Comparison of ENCODE assay signal across 8 mouse cellular contexts in genomic region chr17:14165934-14166610, GRCm38 (mm10). TPM values are rescaled to one million over a fixed set of nuclear protein-coding genes. Genes with fewer than 3 reads are reported as not detected.
DNase-seq lines count a peak whose midpoint lies in the region; ATAC-seq and TF ChIP-seq lines count a peak whose summit lies in the region.

No protein-coding gene starts in this region.

- no peak for TF ChIP-seq EP300 in ES-Bruce4 (IDR thresholded peaks at IDR 0.05; ENCODE audit: insufficient read depth, low read depth, low read length)

- peaks cover 20% of the 10 kb centered on the region; the same call in 1 of the 2 replicates for H3K4me1 ChIP-seq in kidney, adult 2 months (ENCODE audit: control insufficient read depth, insufficient read depth, low read length)
- peaks cover 20% of the 10 kb centered on the region for H3K4me1 ChIP-seq in ES-Bruce4 (ENCODE audit: control insufficient read depth, insufficient read depth, low read length)
- H3K4me1 ChIP-seq in embryonic facial prominence, embryonic 14.5 days (ENCODE audit: control insufficient read depth, insufficient read depth, low read length) = peaks cover 13% of the 10 kb centered on the region
- peaks cover 17% of the 10 kb centered on the region for H3K4me1 ChIP-seq in limb, embryonic 13.5 days

- TF ChIP-seq POLR2A in kidney, adult 2 months (IDR thresholded peaks at IDR 0.05; ENCODE audit: low read depth, low read length) = no peak
- no peak for TF ChIP-seq POLR2A in ES-Bruce4 (IDR thresholded peaks at IDR 0.05; ENCODE audit: insufficient read depth, low read length)

- no peak overlapping the region; the same call in 1 of the 2 replicates for H3K9ac ChIP-seq in ES-Bruce4 (ENCODE audit: low read depth, poor library complexity, severe bottlenecking)
- H3K9ac ChIP-seq in embryonic facial prominence, embryonic 14.5 days (ENCODE audit: low read depth, low read length) = no peak overlapping the region
- no peak overlapping the region for H3K9ac ChIP-seq in limb, embryonic 13.5 days

- no peak overlapping the region for H3K27ac ChIP-seq in kidney, adult 2 months (ENCODE audit: insufficient read depth, low read depth, low read length)
- H3K27ac ChIP-seq in ES-Bruce4 (ENCODE audit: insufficient read depth, low read length) = peak overlapping the region; percentile 75
- H3K27ac ChIP-seq in embryonic facial prominence, embryonic 14.5 days (replicated peaks; ENCODE audit: low read depth, low read length) = peak overlapping the region; percentile 36; the same call in 1 of the 2 replicates
- H3K27ac ChIP-seq in limb, embryonic 13.5 days = no peak overlapping the region

- no peaks in the 10 kb centered on the region for H3K36me3 ChIP-seq in kidney, adult 2 months (ENCODE audit: control insufficient read depth, insufficient read depth, low read length)
- no peaks in the 10 kb centered on the region for H3K36me3 ChIP-seq in ES-Bruce4 (ENCODE audit: control insufficient read depth, insufficient read depth, low read length, poor library complexity, severe bottlenecking)
- H3K36me3 ChIP-seq in embryonic facial prominence, embryonic 14.5 days (ENCODE audit: control insufficient read depth, insufficient read depth, low read length) = no peaks in the 10 kb centered on the region
- no peaks in the 10 kb centered on the region for H3K36me3 ChIP-seq in limb, embryonic 13.5 days

- 45% methylated on average over 9 of the region's 9 CpGs for WGBS in kidney, adult 2 months
- 54% methylated on average over 9 of the region's 9 CpGs for WGBS in embryonic facial prominence, embryonic 14.5 days
- 52% methylated on average over 9 of the region's 9 CpGs for WGBS in limb, embryonic 13.5 days

- H3K4me3 ChIP-seq in kidney, adult 2 months (ENCODE audit: insufficient read depth, low read depth, low read length) = no peak overlapping the region
- H3K4me3 ChIP-seq in ES-Bruce4 (ENCODE audit: low read depth, low read length) = 0 out of 2 replicates have a peak overlapping the region, but pooled peaks have one; percentile 0
- no peak overlapping the region for H3K4me3 ChIP-seq in embryonic facial prominence, embryonic 14.5 days (ENCODE audit: low read depth, low read length)
- H3K4me3 ChIP-seq in limb, embryonic 13.5 days = no peak overlapping the region

- DNase-seq in kidney, adult 2 months = peak; percentile 63
- no peak for DNase-seq in kidney, postnatal 10 days
- DNase-seq in embryonic facial prominence, embryonic 14.5 days (ENCODE audit: low spot score) = no peak
- DNase-seq in urinary bladder, postnatal 14 days (ENCODE audit: low spot score) = no peak
- DNase-seq in retina, embryonic 14.5 days (ENCODE audit: low spot score) = no peak
- DNase-seq in layer of hippocampus, adult 8-10 months (ENCODE audit: low spot score in 2 of 2) = no peak

- no peak for TF ChIP-seq CTCF in kidney, adult 2 months (conservative IDR thresholded peaks at IDR 0.05; ENCODE audit: insufficient read depth, insufficient read length, low read depth, low read length)
- no peak for TF ChIP-seq CTCF in ES-Bruce4 (IDR thresholded peaks at IDR 0.05; ENCODE audit: low read depth, low read length)

- H3K27me3 ChIP-seq in kidney, adult 2 months (replicated peaks; ENCODE audit: control insufficient read depth, insufficient read depth, low read length) = no peaks in the 10 kb centered on the region
- H3K27me3 ChIP-seq in ES-Bruce4 (ENCODE audit: control insufficient read depth, insufficient read depth, low read length, poor library complexity, severe bottlenecking) = no peaks in the 10 kb centered on the region
- H3K27me3 ChIP-seq in embryonic facial prominence, embryonic 14.5 days (replicated peaks; ENCODE audit: control insufficient read depth, insufficient read depth, low read length) = no peaks in the 10 kb centered on the region
- H3K27me3 ChIP-seq in limb, embryonic 13.5 days = peaks cover 19% of the 10 kb centered on the region; the same call in 1 of the 2 replicates

- ATAC-seq in embryonic facial prominence, embryonic 14.5 days (ENCODE audit: low read depth) = no peak
- no peak for ATAC-seq in limb, embryonic 13.5 days (ENCODE audit: low FRiP score, low read depth)

- no peaks in the 10 kb centered on the region for H3K9me3 ChIP-seq in ES-Bruce4 (replicated peaks; ENCODE audit: control insufficient read depth, insufficient read depth, low read length, poor library complexity, severe bottlenecking)
- H3K9me3 ChIP-seq in embryonic facial prominence, embryonic 14.5 days (ENCODE audit: control insufficient read depth, low read length) = no peaks in the 10 kb centered on the region
- no peaks in the 10 kb centered on the region for H3K9me3 ChIP-seq in limb, embryonic 13.5 days

- peak overlapping the region; percentile 30; the same call in 1 of the 2 replicates for H3K4me2 ChIP-seq in embryonic facial prominence, embryonic 14.5 days (ENCODE audit: low read depth, low read length)
- H3K4me2 ChIP-seq in limb, embryonic 13.5 days (replicated peaks) = peak overlapping the region; percentile 38

RNA-seq across cellular contexts. Expression of gene Dact2, which starts 38.0 kb away (rescaled TPM):
- 23.3 and 24.2 TPM in 2 replicates for polyA plus RNA-seq in kidney, adult 2 months (2012; rRNA removed)
- polyA plus RNA-seq in ES-Bruce4 (2011; ENCODE audit: insufficient read depth, insufficient read length, low read depth, missing spikeins) = 15.8 and 18.2 TPM in 2 replicates
- polyA plus RNA-seq in embryonic facial prominence, embryonic 14.5 days (2014; fragmentation: Nextera tagmentation; extraction: Ambion mirVana) = 3.4 and 4.4 TPM in 2 replicates
- polyA plus RNA-seq in limb, embryonic 13.5 days (2015; fragmentation: Nextera tagmentation; extraction: Ambion mirVana) = 0.70 and 1.0 TPM in 2 replicates
- total RNA-seq in layer of hippocampus, adult 8-10 months (2022) = 10 to 100 TPM; 22.7 to 26.5 (median 24.3) TPM

Comparison
In these comparisons a context has a peak if more than half of its experiments do, and no peak if none do; other contexts are left out.
1. H3K27ac ChIP-seq: peak in ES-Bruce4 (single experiment) and embryonic facial prominence, embryonic 14.5 days (single experiment); none in kidney, adult 2 months (single experiment) and limb, embryonic 13.5 days (single experiment).